Mouse (Mus musculus) cerebellum, adult 2 months (tissue): ENCODE results near the gene Hal. TPM values are rescaled to one million over a fixed set of nuclear protein-coding genes. Genes with fewer than 3 reads are reported as not detected.
A peak's percentile ranks its signal among the peaks of the same experiment; 100 is the strongest.

ENCODE experiments used
- DNase-seq, 2 experiments: peaks; one replicate each; pipeline ENCODE4 v3.0.0; 2021
- H3K27ac ChIP-seq: fragments of 200-500 bp; 2 replicates; pipeline ENCODE4 v1.5.1; 2012; ENCODE audit warnings: low read length, control low read depth, inconsistent platforms; ENCODE audit not compliant: insufficient read depth
- H3K27me3 ChIP-seq: fragments of 200-500 bp; 2 replicates; pipeline ENCODE4 v1.6.1; 2012; ENCODE audit warnings: inconsistent platforms, mild to moderate bottlenecking, low read length, moderate library complexity; ENCODE audit not compliant: control insufficient read depth, insufficient read depth
- H3K4me1 ChIP-seq: fragments of 200-500 bp; 2 replicates; pipeline ENCODE4 v1.6.1; 2011; ENCODE audit warnings: low read length; ENCODE audit not compliant: control insufficient read depth, insufficient read depth
- H3K4me3 ChIP-seq: fragments of 200-500 bp; replicated peaks from 2 replicates; pipeline ENCODE3; 2011; ENCODE audit warnings: mild to moderate bottlenecking, low read depth, low read length, control low read depth; ENCODE audit not compliant: insufficient read depth
- CTCF ChIP-seq: fragments of 200-500 bp; IDR thresholded peaks from 2 replicates; pipeline ENCODE4 v1.5.1; 2011; ENCODE audit warnings: low read depth, mild to moderate bottlenecking, control low read depth, low read length, moderate library complexity, borderline replicate concordance; ENCODE audit not compliant: insufficient read depth
- POLR2A ChIP-seq: fragments of 200-500 bp; IDR thresholded peaks from 2 replicates; pipeline ENCODE4 v1.6.1; 2011; ENCODE audit warnings: low read length, control low read depth, borderline replicate concordance; ENCODE audit not compliant: insufficient read depth
- WGBS: fragments of 180-500 bp; shearing (Covaris S2); methylation state at CpG from one replicate; pipeline ENCODE4 v1.1.7; 2018; 5-methylcytosine and 5-hydroxymethylcytosine counted together
- polyA plus RNA-seq: library from polyadenylated mRNA; depleted of rRNA; stranded (reverse); fragments of >200 nt; gene quantifications from 2 replicates; pipeline ENCODE4 v1.2.3, GENCODE M21; 2012

Hal gene
- polyA plus RNA-seq, 1 experiment: 0.18 TPM

GRCm38 (mm10) chr10:93539775-93540430 lies 51.3 kb downstream of the Hal start, which contains the start of gene Amdhd1:
Gene Amdhd1 (minus strand): TSS chr10:93540033.
- peak; percentile 64 for DNase-seq
- WGBS: 2% methylated on average over 35 of the region's 35 CpGs
- TF ChIP-seq POLR2A: no peak
- TF ChIP-seq CTCF: peak; percentile 33; the same call in 1 of the 2 replicates
- Histone ChIP-seq H3K27ac (no peak within 1 kb of the TSS), H3K4me3 (peak within 1 kb of the TSS; percentile 27), H3K27me3 (no peaks in the 10 kb centered on the region), H3K4me1 (peaks cover 4% of the 10 kb centered on the region)

- no peak within 1 kb of the TSS for H3K27ac ChIP-seq
- H3K27me3 ChIP-seq: no peaks in the 10 kb centered on the region
- DNase-seq: peak in 1 of 2 experiments; percentile 15
- H3K4me1 ChIP-seq: peaks cover 4% of the 10 kb centered on the region
- WGBS: 46% methylated on average over 17 of the region's 17 CpGs
- peak within 1 kb of the TSS; percentile 27 for H3K4me3 ChIP-seq
- TF ChIP-seq POLR2A (no peak), CTCF (no peak)
These were observed 52.1 kb downstream of the Hal start, which contains the start of gene Ccdc38 for GRCm38 (mm10) chr10:93540431-93541210. Gene Ccdc38 (plus strand): TSS chr10:93540632.

GRCm38 (mm10) chr10:93541585-93541984 lies 53.0 kb downstream of the Hal start:
- TF ChIP-seq POLR2A (no peak), CTCF (no peak)
- Histone ChIP-seq H3K4me3 (no peak overlapping the region), H3K27me3 (no peaks in the 10 kb centered on the region), H3K27ac (no peak overlapping the region), H3K4me1 (peaks cover 4% of the 10 kb centered on the region)
- DNase-seq: no peak
- whole genome bisulfite sequencing: 96% methylated on average over 1 of the region's 1 CpGs

GRCm38 (mm10) chr10:93542356-93542755 lies 53.8 kb downstream of the Hal start:
- 73% methylated on average over 4 of the region's 4 CpGs for WGBS
- Histone ChIP-seq H3K27me3 (no peaks in the 10 kb centered on the region), H3K4me3 (no peak overlapping the region), H3K4me1 (peaks cover 4% of the 10 kb centered on the region), H3K27ac (no peak overlapping the region)
- TF ChIP-seq POLR2A (no peak), CTCF (no peak)
- DNase-seq: no peak

GRCm38 (mm10) chr10:93543176-93543575 lies 54.6 kb downstream of the Hal start:
- H3K27me3 ChIP-seq: no peaks in the 10 kb centered on the region
- DNase-seq: no peak
- WGBS: 53% methylated on average over 6 of the region's 6 CpGs
- H3K4me3 ChIP-seq: no peak overlapping the region
- TF ChIP-seq POLR2A: no peak
- no peak for TF ChIP-seq CTCF
- H3K4me1 ChIP-seq: peaks cover 4% of the 10 kb centered on the region
- H3K27ac ChIP-seq: no peak overlapping the region

GRCm38 (mm10) chr10:93544172-93544571 lies 55.6 kb downstream of the Hal start:
- no peak for TF ChIP-seq POLR2A
- no peak for TF ChIP-seq CTCF
- no peak overlapping the region for H3K4me3 ChIP-seq

GRCm38 (mm10) chr10:93547741-93548270 lies 59.2 kb downstream of the Hal start:
- no peak for TF ChIP-seq CTCF
- TF ChIP-seq POLR2A: no peak
- no peak for DNase-seq
- WGBS: 89% methylated on average over 4 of the region's 4 CpGs
- Histone ChIP-seq H3K27me3 (no peaks in the 10 kb centered on the region), H3K27ac (no peak overlapping the region), H3K4me3 (no peak overlapping the region), H3K4me1 (no peaks in the 10 kb centered on the region)

More at GRCm38 (mm10) chr10:93544172-93544571, 55.6 kb downstream of the Hal start:
- WGBS: 84% methylated on average over 5 of the region's 5 CpGs
- H3K27ac ChIP-seq: no peak overlapping the region
- no peak for DNase-seq
- peaks cover 4% of the 10 kb centered on the region for H3K4me1 ChIP-seq
- H3K27me3 ChIP-seq: no peaks in the 10 kb centered on the region
